Mouse (Mus musculus): ENCODE data around the gene Shprh.
"Not testable (repeated sequence)": the region's sequence is repeated elsewhere in the genome, so short reads cannot be mapped to it uniquely, and the experiment has no call there.

Shprh gene

DNA sequence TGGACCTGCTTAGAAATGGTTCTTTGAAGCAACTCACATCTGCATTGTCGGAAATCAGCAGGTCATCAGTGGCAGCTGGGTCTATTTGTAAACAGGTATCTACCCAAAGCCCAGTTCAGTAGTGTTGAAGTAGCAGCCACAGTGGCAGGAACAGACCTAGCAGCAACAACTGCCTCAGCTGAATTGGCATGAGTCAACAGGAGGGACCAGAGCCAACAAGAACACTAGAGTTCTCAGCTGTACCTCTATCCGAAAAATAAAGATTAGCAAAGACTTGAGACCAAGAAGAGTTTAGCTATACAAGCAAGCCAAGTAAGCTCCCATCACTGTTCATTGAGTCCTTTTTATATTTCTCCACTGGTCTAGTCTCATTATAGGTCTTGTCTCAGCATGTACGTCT lies 99.0 kb downstream of the Shprh start:
- DNase-seq (ENCODE audit: low read depth, low spot score): no peak

DNA sequence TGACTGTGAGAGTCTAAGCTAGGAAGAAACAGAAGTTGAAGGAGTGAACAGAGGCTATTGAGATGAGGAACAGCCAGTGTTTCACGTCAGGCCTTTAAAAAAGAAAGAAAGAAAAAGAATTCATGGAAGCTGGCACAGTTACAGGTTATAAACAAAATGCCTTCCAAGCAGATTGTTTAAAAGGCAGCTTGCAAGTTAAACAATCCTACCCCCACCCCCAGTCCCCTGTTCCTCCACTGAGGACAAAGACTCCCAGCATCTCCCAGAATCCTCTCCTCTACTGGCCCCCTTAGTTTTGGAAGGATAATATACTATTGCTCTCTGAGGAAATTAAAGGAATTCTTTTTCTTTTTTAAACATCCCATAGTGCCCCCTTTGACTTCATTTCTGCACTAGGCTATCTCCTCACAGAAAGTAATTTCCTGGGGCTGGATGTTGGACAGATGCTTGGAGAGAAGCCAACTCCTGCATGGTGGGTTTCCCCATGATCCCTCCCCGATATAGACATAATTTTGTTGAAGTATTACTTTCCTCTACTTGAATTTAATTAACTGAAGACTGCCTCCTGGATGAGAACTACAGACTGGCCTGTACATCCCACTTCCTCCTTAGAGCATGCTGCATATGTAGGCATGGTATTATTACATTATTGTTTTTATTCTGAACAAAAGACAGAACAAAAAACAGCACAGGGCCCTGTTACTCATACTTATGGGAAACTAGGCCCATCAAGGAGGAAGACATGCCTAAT lies 101.2 kb downstream of the Shprh start:
- DNase-seq (ENCODE audit: low read depth, low spot score): no peak

DNA sequence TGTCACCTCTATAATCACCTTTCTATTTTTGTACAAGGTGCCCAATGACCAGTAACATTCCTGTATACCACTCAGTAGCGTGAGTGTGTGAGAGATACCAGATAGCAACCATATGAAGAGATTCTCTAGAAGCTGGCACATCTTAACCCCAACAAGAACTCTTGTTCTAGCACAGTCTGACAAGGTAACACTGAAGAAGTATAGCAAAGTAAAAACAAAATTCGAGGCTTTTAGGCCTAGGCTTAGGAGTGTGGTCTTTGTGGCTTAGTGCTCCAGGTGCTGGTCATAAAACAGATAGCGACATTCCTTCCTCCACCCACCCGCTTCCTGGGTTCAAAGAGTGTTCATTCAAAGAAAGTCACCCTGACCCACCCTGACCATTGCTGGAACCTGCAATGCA lies 104.4 kb downstream of the Shprh start:
- not testable (repeated sequence) for DNase-seq (ENCODE audit: low read depth, low spot score)

DNA sequence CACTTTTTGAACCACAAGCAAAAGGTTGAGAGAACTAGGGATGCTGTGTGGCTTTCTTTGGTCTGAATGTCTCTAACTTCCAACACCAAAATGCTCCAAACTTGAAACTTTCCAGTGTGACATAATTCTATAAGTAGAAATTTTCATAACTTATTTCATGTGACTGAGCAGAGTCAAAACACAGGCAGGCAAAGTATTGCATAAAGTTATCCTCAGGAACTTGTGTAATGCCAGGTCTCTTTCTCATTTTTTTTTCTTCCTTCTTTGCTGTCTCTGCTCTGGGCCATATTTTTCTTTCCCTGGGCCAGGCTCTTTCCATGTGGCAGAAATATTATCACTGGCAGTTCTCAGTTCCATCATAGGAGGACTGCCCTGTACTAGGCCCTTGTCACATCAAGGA lies 110.9 kb downstream of the Shprh start:
- DNase-seq (ENCODE audit: low read depth, low spot score): no peak

DNA sequence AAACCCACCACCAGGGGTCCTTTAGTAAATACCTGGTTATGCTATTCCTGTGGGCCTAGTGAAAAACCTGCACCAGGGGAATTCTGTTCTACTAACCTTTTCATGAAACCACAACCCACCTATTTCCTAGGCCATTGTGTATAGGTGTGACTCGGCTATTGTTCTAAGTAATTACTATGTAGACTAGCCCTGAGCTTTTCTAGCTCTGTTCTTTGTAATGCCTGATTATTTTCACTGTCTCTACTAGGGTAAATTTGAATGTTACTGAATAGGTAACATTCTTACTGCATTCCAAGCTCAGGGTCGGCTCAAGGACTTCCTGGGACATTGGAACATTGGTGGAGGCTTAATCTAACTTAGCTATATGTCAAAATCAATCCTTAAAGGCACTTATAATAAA lies 113.1 kb downstream of the Shprh start:
- not testable (repeated sequence) for DNase-seq (ENCODE audit: low read depth, low spot score)

DNA sequence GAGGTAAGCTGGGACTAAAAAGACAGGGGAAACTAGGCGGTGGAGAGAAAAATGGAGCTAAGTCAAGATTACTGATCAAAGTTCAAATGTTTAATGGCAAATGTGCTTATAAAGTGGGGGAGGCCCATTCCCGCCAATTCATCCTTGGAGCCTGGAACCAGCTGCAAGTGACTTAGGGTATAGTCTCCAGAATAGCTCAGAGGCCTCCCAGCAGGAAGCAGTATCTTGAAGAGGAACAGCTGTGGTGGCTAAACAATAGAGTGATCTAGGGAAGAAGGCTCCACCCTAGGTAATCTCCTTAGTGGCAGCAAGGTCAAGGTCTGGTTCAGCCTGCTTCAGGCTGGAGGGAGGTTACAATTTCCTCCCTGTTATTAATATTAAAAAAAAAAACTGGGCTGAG lies 114.6 kb downstream of the Shprh start:
- DNase-seq (ENCODE audit: low read depth, low spot score): not testable (repeated sequence)
